Mouse (Mus musculus) megakaryocyte, embryonic 14.5 days (primary cell): ENCODE measurements around the gene Gm826. TPM values are rescaled to one million over a fixed set of nuclear protein-coding genes. Genes with fewer than 3 reads are reported as not detected.
A peak's percentile ranks its signal among the peaks of the same experiment; 100 is the strongest.

ENCODE experiments used
- H3K27me3 ChIP-seq: replicated peaks from 2 replicates; pipeline ENCODE3; 2012; ENCODE audit warnings: inconsistent platforms
- H3K36me3 ChIP-seq: replicated peaks from 2 replicates; pipeline ENCODE3; 2012; ENCODE audit warnings: low read length, inconsistent platforms, mixed read lengths
- H3K4me1 ChIP-seq: 2 replicates; pipeline ENCODE4 v1.6.1; 2012; ENCODE audit warnings: inconsistent platforms
- H3K4me3 ChIP-seq: replicated peaks from 2 replicates; pipeline ENCODE3; 2012; ENCODE audit warnings: moderate library complexity, mild to moderate bottlenecking, inconsistent platforms
- H3K9me3 ChIP-seq: 2 replicates; pipeline ENCODE4 v1.6.1; 2012; ENCODE audit warnings: inconsistent platforms
- FLI1 ChIP-seq: IDR thresholded peaks from 2 replicates; pipeline ENCODE4 v1.6.1; 2012; ENCODE audit warnings: low read length, inconsistent platforms, mixed read lengths
- GATA1 ChIP-seq: IDR thresholded peaks from 3 replicates; pipeline ENCODE4 v1.6.1; 2012; ENCODE audit warnings: mixed read lengths, low read length, inconsistent platforms, borderline replicate concordance
- polyA plus RNA-seq: library from polyadenylated mRNA; stranded (reverse); fragments of >175 nt; gene quantifications from 2 replicates; pipeline ENCODE4 v1.2.3, GENCODE M21; 2012; ENCODE audit warnings: low replicate concordance; ENCODE audit not compliant: insufficient read depth

The Gm826 gene
- not detected in 2 replicates for polyA plus RNA-seq

DNA sequence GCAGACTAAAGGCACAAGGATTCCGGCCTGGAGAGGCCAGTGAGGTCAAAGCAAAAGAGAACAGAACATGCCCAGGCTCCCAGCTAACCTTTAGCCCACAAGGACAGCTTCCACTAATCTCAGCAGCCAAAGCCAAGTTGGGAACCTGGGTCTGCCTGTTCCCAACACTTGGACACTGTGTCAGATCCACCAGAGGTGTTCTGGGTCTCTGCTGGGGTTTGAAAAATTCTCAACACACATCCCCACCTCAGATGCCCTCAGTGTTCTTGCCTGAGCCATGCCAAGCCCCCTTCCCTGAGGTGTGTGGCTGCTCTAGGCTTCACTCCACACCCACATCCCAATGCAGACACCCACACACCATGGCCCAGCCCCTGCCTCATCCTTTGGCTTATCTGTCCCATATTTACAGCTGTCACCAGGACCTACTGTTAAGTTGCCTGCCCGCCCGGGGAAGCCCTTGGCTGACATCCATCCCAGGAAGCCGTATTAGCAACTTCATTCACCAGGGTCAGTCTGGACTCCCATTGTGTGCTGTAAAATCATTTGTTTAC lies at the start of gene Gm826:
TSS of gene Gm826 (minus strand) at position 52 of the 551 bp plus-strand sequence.
- Histone ChIP-seq H3K27me3 (no peaks in the 10 kb centered on the region), H3K4me3 (no peak within 1 kb of the TSS), H3K36me3 (no peaks in the 10 kb centered on the region), H3K4me1 (peaks cover 3% of the 10 kb centered on the region; the same call in 1 of the 2 replicates), H3K9me3 (no peaks in the 10 kb centered on the region)
- TF ChIP-seq GATA1 (no peak), FLI1 (no peak)

DNA sequence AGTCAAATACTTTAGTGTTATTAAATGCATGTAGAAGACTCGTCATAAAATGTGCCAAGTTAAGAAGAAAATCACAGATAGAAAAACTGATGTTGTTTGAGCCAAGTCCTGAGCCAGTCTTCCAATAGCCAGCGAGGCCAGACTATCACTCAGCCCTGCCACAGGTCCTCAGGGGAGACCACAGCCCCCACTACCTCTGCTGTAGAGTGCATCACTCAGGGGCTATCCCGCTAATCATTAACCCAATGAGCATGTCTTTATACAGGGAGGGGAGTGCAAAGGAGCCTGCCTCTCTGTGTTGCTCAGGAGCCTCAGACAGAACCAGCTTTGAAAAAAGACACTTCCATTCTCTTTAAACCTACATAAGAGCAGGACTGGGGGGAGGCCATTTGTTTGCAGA lies 49.5 kb upstream of the Gm826 start:
- Histone ChIP-seq H3K36me3 (no peaks in the 10 kb centered on the region), H3K9me3 (no peaks in the 10 kb centered on the region), H3K4me1 (no peaks in the 10 kb centered on the region), H3K4me3 (no peak overlapping the region), H3K27me3 (peaks cover 2% of the 10 kb centered on the region)
- TF ChIP-seq GATA1 (no peak), FLI1 (no peak)

DNA sequence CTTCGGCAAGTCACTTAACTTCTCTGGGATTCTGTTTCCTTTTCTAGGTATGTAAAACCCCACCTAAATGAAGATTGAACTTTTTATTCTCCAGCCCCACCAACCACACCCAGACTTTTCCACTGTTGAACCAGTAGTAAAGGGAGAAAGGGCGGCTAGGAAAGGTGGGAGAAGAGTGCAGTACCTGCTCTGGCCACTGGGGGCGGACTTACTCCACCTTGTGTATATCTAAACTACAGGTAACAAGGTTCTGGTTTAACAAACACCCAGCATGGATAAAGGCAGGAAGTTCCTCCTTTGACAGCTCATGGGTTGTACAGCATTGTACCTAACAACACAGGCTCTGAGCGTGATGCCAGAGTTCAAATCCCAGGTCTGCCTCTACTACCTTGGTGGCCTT lies 44.3 kb upstream of the Gm826 start:
- H3K9me3 ChIP-seq = no peaks in the 10 kb centered on the region
- H3K4me1 ChIP-seq = no peaks in the 10 kb centered on the region
- no peak overlapping the region for H3K4me3 ChIP-seq
- H3K36me3 ChIP-seq = no peaks in the 10 kb centered on the region
- no peak for TF ChIP-seq GATA1
- no peak for TF ChIP-seq FLI1
- peaks cover 24% of the 10 kb centered on the region for H3K27me3 ChIP-seq

DNA sequence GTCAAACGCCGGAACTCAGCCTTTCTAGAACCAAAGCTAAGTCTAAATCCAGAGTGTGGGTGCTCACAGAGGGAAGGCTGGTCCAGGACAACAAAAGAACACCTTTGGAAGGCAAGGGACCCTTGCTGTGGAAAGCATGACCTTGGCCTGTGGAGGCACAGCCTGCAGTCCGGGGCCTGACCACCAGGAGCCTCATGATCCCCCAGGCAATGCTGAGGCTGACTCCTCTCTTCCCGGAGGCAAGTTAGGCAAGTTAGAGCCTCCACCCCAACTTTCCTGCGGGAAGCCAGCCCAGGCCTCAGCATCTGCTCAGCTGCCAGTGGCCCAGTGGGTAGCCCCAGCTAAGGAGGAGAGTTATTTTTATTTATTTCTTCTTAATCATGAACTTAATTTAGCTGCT lies 42.3 kb upstream of the Gm826 start:
- H3K4me3 ChIP-seq = no peak overlapping the region
- TF ChIP-seq GATA1 (no peak), FLI1 (no peak)
- H3K36me3 ChIP-seq = no peaks in the 10 kb centered on the region
- peaks cover 42% of the 10 kb centered on the region for H3K27me3 ChIP-seq
- no peaks in the 10 kb centered on the region for H3K4me1 ChIP-seq
- no peaks in the 10 kb centered on the region for H3K9me3 ChIP-seq

DNA sequence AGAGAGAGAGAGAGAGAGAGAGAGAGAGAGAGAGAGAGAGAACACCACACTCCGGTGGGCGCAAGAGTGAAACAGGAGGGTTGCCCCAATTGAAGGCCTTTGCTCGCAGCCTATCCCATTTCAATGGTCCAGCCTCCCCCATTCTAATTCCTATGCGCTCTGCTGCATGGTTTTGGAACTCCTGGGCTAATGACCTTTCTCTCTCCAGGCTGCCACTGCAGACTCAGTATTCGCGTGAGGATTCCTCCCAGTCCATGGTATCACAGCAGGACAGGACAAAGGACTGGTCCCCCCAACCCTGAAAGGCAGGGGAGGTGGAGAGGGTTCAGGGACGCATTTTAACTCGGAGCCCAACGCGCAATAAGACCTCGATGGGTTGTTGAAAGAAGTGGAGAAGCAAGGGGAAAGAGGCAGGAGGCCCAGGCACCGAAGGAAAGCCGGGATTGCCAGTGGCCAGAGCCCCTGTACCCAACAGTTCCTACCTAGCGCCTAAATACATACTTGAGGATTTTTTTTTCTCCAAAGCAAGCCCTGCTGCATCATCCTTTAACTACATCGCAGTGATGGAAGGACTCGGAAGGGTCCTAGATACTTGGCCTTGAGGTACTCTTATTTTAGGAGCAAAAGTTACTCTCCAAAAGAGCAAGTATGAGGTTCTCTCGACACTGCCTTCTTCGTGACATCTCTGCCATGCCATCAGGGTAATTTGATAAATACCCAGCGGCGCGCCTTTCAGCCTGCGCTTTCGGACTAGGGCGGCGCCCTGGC lies 35.9 kb upstream of the Gm826 start:
- TF ChIP-seq GATA1 = no peak
- no peak for TF ChIP-seq FLI1
- no peaks in the 10 kb centered on the region for H3K36me3 ChIP-seq
- H3K27me3 ChIP-seq = peaks cover 90% of the 10 kb centered on the region
- H3K4me1 ChIP-seq = peaks cover 35% of the 10 kb centered on the region
- H3K4me3 ChIP-seq = no peak overlapping the region
- H3K9me3 ChIP-seq = peaks cover 8% of the 10 kb centered on the region; the same call in 1 of the 2 replicates

DNA sequence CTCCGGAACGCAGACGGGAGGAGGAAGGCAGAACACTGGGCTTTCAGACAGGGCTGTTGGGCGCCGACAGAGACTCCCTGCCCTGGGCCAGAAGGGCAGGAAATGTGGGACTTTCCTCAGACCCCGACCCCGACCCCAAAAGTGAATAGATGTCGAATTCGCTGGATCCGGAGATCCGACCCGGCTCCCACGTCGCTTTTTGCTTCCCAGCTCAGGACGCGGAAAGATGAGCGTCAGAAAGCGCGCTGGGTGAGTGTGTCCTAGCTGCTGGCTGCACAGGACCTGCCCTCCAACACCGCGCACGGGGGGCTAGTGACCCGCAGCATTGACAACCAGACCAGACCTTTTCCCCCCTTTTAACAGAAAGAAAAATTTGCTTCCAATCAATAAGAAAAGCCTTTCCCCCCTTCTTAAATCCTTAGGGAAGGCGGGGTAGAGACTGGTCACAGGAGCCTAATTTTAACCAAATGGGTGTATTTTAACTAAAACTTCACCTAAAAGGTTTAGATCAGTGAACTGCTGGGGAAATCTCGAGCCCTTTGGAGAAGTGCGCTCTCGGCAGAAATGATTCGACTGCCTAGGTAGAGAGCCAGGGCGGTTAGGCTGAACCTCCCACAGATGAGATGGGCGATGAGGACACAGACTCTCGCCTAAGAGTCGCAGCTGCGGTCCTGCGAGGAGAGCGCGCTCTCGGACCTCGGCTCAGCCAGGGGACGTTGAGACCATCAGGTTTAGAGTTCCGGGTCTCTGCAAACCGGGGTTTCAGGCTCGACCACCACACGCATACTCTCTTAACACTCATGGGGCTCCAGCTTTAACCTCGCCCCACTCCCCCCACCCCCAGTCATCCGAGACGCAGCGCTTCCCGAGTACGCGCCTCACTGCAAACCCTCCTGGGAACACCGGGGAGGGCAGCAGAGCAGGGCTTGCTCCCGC lies 34.7 kb upstream of the Gm826 start:
- H3K27me3 ChIP-seq = peaks cover 95% of the 10 kb centered on the region
- H3K36me3 ChIP-seq = no peaks in the 10 kb centered on the region
- peaks cover 38% of the 10 kb centered on the region for H3K4me1 ChIP-seq
- TF ChIP-seq FLI1 (no peak), GATA1 (no peak)
- peak overlapping the region; percentile 90 for H3K4me3 ChIP-seq
- peaks cover 8% of the 10 kb centered on the region; the same call in 1 of the 2 replicates for H3K9me3 ChIP-seq

DNA sequence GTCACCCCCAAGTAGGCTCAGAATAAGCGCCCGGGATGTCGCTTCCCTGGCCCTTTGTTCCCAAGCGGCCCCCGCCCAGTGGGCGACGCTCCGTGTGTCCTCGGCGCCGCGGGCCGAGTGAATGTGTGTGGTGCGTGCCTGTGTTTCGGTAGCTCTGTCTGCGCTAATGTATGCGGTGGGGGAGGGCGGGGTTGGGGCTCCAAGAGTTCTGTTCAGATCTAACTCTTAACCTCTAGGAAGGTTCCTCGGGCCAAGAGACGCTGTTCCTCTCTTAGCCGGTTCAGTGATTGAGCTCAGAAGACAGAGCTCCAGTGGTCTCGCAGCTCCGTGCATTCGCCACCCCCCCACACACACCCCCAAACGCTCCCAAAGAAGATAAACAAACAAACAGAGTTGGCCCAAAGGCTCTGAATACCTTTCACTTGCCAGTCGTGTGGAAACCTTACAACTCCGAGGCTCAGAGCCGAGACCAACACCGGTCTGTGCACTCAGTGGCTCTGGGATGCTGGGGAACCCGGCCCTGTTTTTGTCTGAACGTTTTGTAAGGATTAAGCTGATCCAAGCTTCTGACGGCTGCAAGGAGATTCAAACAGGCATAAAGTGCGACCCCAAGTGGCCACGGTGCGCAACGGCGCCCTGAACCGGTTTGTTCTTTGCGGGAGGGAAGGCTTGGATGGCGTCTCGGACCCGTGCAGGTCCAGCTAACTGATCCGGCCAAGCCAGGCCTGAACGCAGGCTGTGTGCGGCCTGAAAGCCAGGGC lies 33.7 kb upstream of the Gm826 start:
- Histone ChIP-seq H3K9me3 (peaks cover 8% of the 10 kb centered on the region; the same call in 1 of the 2 replicates), H3K36me3 (no peaks in the 10 kb centered on the region), H3K27me3 (peaks cover 98% of the 10 kb centered on the region), H3K4me3 (peak overlapping the region; percentile 90), H3K4me1 (peaks cover 38% of the 10 kb centered on the region)
- TF ChIP-seq GATA1 = no peak

DNA sequence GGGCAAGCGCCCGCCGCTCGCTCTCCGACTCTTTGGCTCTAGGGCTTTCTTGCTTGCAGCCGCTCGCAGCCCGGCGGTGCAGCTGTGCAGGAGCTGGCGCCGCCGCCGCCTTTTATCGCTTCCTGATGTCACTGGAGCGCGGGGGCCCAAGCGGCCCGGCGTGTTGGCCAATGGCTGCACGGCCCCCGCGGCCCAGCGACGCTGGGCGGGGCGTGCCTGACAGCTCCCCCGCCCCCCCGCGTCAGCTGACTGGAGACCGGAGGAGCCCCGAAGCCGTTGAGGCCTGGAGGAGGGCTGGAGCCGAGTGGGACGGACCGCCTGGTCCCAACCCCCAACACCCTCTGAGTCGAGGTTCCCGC lies 33.0 kb upstream of the Gm826 start, which contains the start of gene Mafb:
TSS of gene Mafb (minus strand) at position 86 of the 359 bp plus-strand sequence.
- H3K36me3 ChIP-seq = no peaks in the 10 kb centered on the region
- peaks cover 98% of the 10 kb centered on the region for H3K27me3 ChIP-seq
- H3K9me3 ChIP-seq = peaks cover 8% of the 10 kb centered on the region; the same call in 1 of the 2 replicates
- H3K4me3 ChIP-seq = peak within 1 kb of the TSS; percentile 90
- TF ChIP-seq GATA1 (no peak), FLI1 (no peak)
- H3K4me1 ChIP-seq = peaks cover 38% of the 10 kb centered on the region
